In the genomic region with DNA sequence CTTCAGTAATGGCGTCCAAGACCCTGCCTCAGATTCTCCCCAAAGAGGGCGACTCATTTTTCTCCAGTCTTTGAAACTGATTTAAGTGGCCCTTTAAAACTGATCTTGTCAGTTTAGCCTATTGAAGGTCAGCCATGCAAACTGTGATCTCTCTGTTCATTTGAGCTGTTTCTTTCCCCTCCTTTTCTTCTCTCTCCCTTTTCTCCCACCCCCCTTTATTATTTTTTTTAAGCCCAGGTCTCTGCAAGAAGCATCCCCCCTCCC, we compare ENCODE assay signal across 9 mouse cellular contexts. TPM values are rescaled to one million over a fixed set of nuclear protein-coding genes. Genes with fewer than 3 reads are reported as not detected.
A peak's percentile ranks its signal among the peaks of the same experiment; 100 is the strongest.
DNase-seq lines count a peak whose midpoint lies in the region; ATAC-seq and TF ChIP-seq lines count a peak whose summit lies in the region.
"Had no signal": no experiment of that assay in that cellular context is flagged by ENCODE, and none has a peak within 500 bp of the region (broad histone marks: within the 10 kb centered on the region; RNA-seq: fewer than 3 reads in every experiment).

No protein-coding gene starts in this region.

- ATAC-seq in embryonic facial prominence, embryonic 15.5 days (ENCODE audit: insufficient number of reproducible peaks, low FRiP score, low TSS enrichment, low read depth), result no peak
- no peak for ATAC-seq in intestine, embryonic 16.5 days

- peaks cover 74% of the 10 kb centered on the region for H3K79me2 ChIP-seq in myocyte (ENCODE audit: control insufficient read depth, insufficient read depth)

- WGBS in embryonic facial prominence, embryonic 15.5 days, result 40% methylated on average over 2 of the region's 2 CpGs
- 41% methylated on average over 2 of the region's 2 CpGs for WGBS in intestine, embryonic 16.5 days

- DNase-seq in kidney, adult 18-20 months, result peak; percentile 17
- DNase-seq in kidney, postnatal 10 days, result no peak
- no peak for DNase-seq in ovary, postnatal 10 days (ENCODE audit: low spot score)
- no peak for DNase-seq in gastrocnemius, postnatal 4 days (ENCODE audit: low spot score in 2 of 2)
- DNase-seq in spleen, postnatal 36 days (ENCODE audit: low spot score in 2 of 2), result no peak

- H3K4me3 ChIP-seq in embryonic facial prominence, embryonic 15.5 days (replicated peaks), result peak overlapping the region; percentile 71; the same call in 1 of the 2 replicates
- peak overlapping the region; percentile 38 for H3K4me3 ChIP-seq in intestine, embryonic 16.5 days (ENCODE audit: low read length)
- H3K4me3 ChIP-seq in myocyte, result no peak overlapping the region

- H3K4me2 ChIP-seq in embryonic facial prominence, embryonic 15.5 days (replicated peaks), result peak overlapping the region; percentile 37
- peak overlapping the region; percentile 87 for H3K4me2 ChIP-seq in intestine, embryonic 16.5 days (ENCODE audit: low read depth, low read length)
- H3K4me2 ChIP-seq in myocyte (ENCODE audit: low read depth), result peak overlapping the region; percentile 12

- no peaks in the 10 kb centered on the region for H3K36me3 ChIP-seq in embryonic facial prominence, embryonic 15.5 days
- H3K36me3 ChIP-seq in intestine, embryonic 16.5 days (ENCODE audit: control insufficient read depth, insufficient read depth, low read length), result no peaks in the 10 kb centered on the region
- H3K36me3 ChIP-seq in myocyte (ENCODE audit: control insufficient read depth, insufficient read depth), result peaks cover 18% of the 10 kb centered on the region

- H3ac ChIP-seq in myocyte (ENCODE audit: control insufficient read depth, insufficient read length), result no peak overlapping the region

- H3K27ac ChIP-seq in embryonic facial prominence, embryonic 15.5 days (replicated peaks), result 0 out of 2 replicates have a peak overlapping the region, but pooled peaks have one; percentile 7
- no peak overlapping the region for H3K27ac ChIP-seq in intestine, embryonic 16.5 days (ENCODE audit: low read length)

- TF ChIP-seq POLR2A in myocyte (IDR thresholded peaks at IDR 0.05; ENCODE audit: insufficient read length, low read depth), result no peak

- H3K4me1 ChIP-seq in embryonic facial prominence, embryonic 15.5 days, result peaks cover 30% of the 10 kb centered on the region
- H3K4me1 ChIP-seq in intestine, embryonic 16.5 days (ENCODE audit: control insufficient read depth, insufficient read depth, low read length), result peaks cover 29% of the 10 kb centered on the region

- peaks cover 19% of the 10 kb centered on the region; the same call in 1 of the 2 replicates for H3K27me3 ChIP-seq in embryonic facial prominence, embryonic 15.5 days
- no peaks in the 10 kb centered on the region for H3K27me3 ChIP-seq in intestine, embryonic 16.5 days (replicated peaks; ENCODE audit: control insufficient read depth, insufficient read depth, low read length)
- no peaks in the 10 kb centered on the region for H3K27me3 ChIP-seq in myocyte (ENCODE audit: control insufficient read depth, insufficient read depth, insufficient read length)

- no peak overlapping the region for H3K9ac ChIP-seq in embryonic facial prominence, embryonic 15.5 days
- H3K9ac ChIP-seq in intestine, embryonic 16.5 days (ENCODE audit: low read depth, low read length), result peak overlapping the region; percentile 46; the same call in 1 of the 2 replicates

- H3K9me3 ChIP-seq in embryonic facial prominence, embryonic 15.5 days (replicated peaks), result no peaks in the 10 kb centered on the region
- H3K9me3 ChIP-seq in intestine, embryonic 16.5 days (ENCODE audit: control insufficient read depth, low read length), result no peaks in the 10 kb centered on the region

TF ChIP-seq in myocyte, 11 proteins besides CTCF, POLR2A, EP300 and RAD21:
- TF ChIP-seq USF1 (IDR thresholded peaks at IDR 0.05; ENCODE audit: low read depth) (no peak), MYOG (IDR thresholded peaks at IDR 0.05; ENCODE audit: control insufficient read depth in 1 of 3, insufficient read depth in 1 of 3, insufficient read length in 2 of 3, low read depth in 2 of 3) (no peak), POLR2AphosphoS2 (IDR thresholded peaks at IDR 0.05; ENCODE audit: insufficient read length, low read depth) (no peak), MAX (IDR thresholded peaks at IDR 0.05; ENCODE audit: low read depth) (no peak), MYOD1 (IDR thresholded peaks at IDR 0.05; ENCODE audit: control insufficient read depth in 1 of 3, insufficient read length in 2 of 3, low read depth in 2 of 3) (no peak), TCF3 (IDR thresholded peaks at IDR 0.05; ENCODE audit: insufficient read length, low read depth) (no peak)

RNA-seq across cellular contexts. Expression of a gene that starts 11.2 kb away (rescaled TPM):
- 32.3 and 35.6 TPM in 2 replicates for polyA plus RNA-seq in embryonic facial prominence, embryonic 15.5 days (2015; fragmentation: Nextera tagmentation; extraction: Ambion mirVana)
- 22.2 and 24.6 TPM in 2 replicates for polyA plus RNA-seq in intestine, embryonic 16.5 days (2015; fragmentation: Nextera tagmentation; extraction: Ambion mirVana)
- 7.0 TPM for polyA plus RNA-seq in myocyte (2012; fragmentation: generic; extraction: Trizol)
- total RNA-seq in gastrocnemius, postnatal 4 days (2021), result 10 to 100 TPM; 42.6 to 52.1 TPM
- total RNA-seq: hematopoietic stem cell, adult 5-6 weeks had no signal

Comparison
In these comparisons a context has a peak if more than half of its experiments do, and no peak if none do; other contexts are left out.
1. H3K4me2 ChIP-seq: peak in every context shown above with its lines; median percentile 87 in intestine, embryonic 16.5 days; 37 in embryonic facial prominence, embryonic 15.5 days; 12 in myocyte.